Mouse (Mus musculus): ENCODE measurements at regions not wholly inside any gene's neighbourhood (a gene's known extent, or its start where the extent isn't known, plus 50 kb on each side); places are given as distances from the start of the nearest gene placed in this dataset.
"Not testable (repeated sequence)": the region's sequence is repeated elsewhere in the genome, so short reads cannot be mapped to it uniquely, and the experiment has no call there.

- not testable (repeated sequence) for DNase-seq
Observed at GRCm38 (mm10) chr2:116526203-116526602, 352.3 kb upstream of the Tmco5 start.

GRCm38 (mm10) chr2:116536453-116536852, 342.0 kb upstream of the Tmco5 start:
- no peak for DNase-seq

DNA sequence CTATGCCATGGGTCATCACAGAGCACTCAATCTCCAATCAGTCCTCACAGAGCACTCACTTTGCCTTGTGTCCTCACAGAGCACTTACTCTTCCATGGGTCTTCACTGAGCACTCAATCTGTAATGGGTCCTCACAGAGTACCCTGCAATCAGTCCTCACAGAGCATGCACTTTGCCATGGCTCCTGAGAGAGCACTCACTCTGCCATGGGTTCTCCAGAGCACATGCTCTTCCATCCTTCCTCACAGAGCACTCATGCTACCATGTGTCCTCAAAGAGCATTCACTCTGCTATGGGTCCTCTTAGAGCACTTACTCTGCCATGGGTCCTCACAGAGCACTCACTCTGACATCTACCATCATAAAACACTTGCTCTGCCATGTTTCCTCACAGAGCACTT, 319.1 kb upstream of the Tmco5 start:
- no peak for DNase-seq

DNA sequence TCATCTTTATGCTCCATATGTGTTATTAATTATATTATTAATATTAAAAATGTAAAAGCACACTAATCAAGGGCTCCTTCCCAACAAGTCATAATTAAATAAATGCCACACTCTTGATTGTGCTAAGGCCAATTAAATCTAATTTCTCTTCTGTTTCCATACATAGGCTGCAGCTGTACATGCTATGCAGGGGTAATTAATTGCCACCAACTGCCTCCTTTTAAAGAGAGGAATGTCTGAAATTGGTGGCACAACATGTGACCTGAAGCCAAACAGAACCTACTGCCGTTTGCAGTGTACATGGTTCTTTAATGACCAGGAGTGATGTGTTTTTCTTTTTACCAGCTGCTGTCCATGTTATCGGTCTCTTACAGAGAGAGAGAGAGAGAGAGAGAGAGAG, 294.5 kb upstream of the Tmco5 start:
- DNase-seq = no peak

GRCm38 (mm10) chr2:116586203-116586959, 292.1 kb upstream of the Tmco5 start:
- no peak for DNase-seq

DNA sequence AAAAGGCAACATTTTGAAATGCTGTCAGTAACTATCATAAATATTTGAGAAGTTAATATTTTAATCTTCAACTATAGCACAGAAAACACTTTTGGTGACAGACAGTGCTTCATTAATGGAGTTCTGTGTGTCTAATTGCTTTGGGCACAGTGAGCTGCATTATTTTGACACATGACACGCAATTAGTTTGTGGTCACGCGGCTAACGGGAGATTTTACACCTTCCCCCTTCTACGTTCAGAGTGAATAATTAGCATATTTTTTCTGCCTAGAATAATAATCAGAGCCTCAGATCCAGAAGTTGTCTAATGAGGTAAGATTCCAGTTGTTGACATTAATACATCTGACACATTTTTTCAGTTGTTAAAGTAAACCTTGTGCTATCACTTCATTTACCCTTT, 272.6 kb upstream of the Tmco5 start:
- DNase-seq = no peak

- DNase-seq = no peak
Observed at GRCm38 (mm10) chr2:116639935-116640334, 238.6 kb upstream of the Tmco5 start.

DNA sequence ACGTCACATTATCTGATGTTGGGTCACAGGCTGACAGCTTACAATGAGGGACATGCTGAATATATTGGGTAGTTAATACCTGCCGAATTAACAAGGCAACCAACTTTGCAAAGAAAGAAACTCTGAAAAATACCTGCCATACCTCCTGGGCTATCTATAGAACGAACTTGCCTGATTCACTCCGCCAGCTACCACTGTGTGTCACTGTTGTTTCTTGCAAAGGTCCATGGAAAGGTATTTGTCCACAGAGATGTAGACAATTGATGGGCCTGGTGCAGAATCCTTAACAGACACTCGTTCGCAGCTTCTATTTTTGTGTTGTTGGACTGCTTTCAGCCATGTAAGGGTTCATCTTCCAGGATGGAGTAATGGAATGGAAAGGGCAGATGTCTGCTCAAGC, 226.4 kb upstream of the Tmco5 start:
- no peak for DNase-seq

GRCm38 (mm10) chr2:116685756-116686155, 192.7 kb upstream of the Tmco5 start:
- no peak for DNase-seq

DNA sequence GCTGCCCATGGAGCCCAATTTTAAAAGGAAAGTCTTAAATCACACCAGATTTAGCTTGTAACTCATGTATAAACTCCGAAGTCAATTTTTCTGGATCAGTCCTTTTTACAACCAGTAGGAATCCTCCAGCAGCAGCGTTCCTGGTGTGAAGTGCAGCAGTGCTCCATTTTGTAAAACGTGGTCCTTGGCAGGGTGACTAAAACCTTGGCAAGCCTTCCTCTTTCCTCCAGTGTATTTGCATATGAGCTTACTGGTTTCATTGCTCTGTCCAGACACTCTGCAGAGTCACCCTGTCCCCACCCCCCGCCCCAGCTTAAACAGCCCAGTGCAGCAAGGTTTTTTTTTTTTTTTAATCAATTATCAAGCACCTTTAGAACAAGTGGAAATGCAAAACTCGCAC, 180.9 kb upstream of the Tmco5 start:
- no peak for DNase-seq

DNA sequence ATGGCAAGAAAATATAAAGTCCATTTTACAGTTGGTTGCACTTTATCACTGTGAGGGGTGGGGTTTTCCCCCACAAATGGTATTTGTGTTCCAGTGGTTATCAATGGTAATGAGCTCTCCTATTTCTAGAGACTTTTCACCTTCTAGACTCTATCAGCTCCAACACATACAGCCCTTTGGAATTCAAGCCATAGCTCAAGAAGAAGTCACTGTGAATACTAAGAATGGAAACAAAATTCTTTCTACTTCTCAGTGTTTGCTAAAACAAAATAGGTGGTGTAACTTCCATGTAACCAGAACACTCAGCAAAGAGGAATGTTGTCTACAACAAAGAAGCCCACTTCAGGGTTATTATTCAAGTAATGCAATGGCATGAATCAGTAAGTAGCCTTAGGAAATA, 173.8 kb upstream of the Tmco5 start:
- DNase-seq = no peak

- DNase-seq = no peak
Observed at GRCm38 (mm10) chr2:116709608-116710007, 168.9 kb upstream of the Tmco5 start.

DNA sequence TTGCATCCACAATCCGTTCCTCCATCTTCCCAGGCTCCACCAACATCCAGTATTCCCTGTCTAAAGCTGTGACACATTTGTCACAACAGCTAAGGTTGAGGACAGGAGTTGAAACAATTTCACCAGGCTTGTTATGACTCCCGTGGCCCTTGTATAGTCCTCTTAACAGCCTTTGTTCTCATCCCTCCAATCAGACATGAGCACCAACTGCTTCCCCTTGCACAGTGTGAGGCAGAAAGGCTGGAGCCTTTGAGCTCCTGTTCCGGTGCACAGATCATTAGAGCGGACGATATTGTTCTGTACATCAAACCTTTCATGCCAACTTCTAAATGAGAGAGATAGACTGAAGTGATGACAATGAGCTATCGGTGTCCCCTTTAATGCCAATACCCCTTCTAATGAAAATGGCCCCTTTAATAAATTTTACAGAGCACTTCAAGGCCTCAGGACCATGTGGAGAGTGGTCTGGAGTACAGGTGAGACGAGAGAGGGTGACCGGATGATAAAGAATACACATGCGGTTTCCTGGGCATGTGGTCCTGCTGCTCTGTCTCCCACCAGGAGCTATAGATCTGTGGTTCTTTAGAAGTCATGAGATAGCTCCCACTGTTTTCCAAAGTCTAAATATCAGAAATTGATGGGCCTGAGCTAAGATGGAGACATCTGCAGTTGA, 161.8 kb upstream of the Tmco5 start:
- no peak for DNase-seq

DNA sequence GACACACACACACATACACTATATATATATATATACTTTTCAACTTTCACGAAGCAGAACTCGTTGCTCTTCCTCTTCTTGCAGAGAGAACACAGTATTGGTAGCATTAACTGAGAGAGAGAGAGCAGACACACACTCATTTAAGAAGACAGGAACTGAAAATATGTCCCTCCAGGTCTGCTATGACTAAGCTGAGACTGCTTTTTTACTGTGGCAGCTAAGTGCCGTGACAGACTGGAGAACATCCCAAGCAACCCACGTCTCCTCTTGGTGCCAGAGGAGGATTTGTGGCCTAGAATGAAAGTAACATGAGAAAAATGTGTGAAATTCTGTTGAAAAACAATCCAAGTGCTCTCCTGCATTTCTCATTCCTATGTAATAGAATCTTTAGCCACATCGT, 159.9 kb upstream of the Tmco5 start:
- DNase-seq = no peak

- no peak for DNase-seq
Observed at GRCm38 (mm10) chr2:116727591-116727990, 150.9 kb upstream of the Tmco5 start.

DNA sequence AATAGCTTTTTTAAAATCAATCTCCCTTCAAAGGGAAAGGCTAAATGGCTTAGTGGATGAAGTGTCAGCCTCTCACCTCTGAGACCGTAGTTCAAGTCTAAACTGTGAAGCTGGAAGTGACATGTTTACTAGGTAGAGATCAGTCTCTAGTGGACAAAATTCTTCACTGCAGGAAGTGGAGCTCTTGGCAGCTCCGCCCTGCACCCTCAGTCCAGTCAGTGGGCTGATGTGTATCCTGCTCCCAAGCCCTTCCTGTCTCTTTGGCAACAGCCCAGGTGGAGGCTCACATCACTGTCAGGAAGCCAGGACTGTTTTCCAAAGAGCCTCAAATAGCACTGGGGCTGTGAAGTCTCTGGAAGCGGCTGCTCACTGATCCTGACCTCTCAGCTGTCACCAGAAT, 142.8 kb upstream of the Tmco5 start:
- peak; percentile 77 for DNase-seq

GRCm38 (mm10) chr2:116768459-116769047, 109.9 kb upstream of the Tmco5 start:
- DNase-seq = no peak

- no peak for DNase-seq
Observed at GRCm38 (mm10) chr2:116769186-116769585, 109.3 kb upstream of the Tmco5 start.

- DNase-seq = no peak
Observed at GRCm38 (mm10) chr2:116772569-116772968, 105.9 kb upstream of the Tmco5 start.

GRCm38 (mm10) chr2:116800141-116800540, 78.3 kb upstream of the Tmco5 start:
- no peak for DNase-seq

GRCm38 (mm10) chr2:116801578-116801977, 76.9 kb upstream of the Tmco5 start:
- DNase-seq = no peak

DNA sequence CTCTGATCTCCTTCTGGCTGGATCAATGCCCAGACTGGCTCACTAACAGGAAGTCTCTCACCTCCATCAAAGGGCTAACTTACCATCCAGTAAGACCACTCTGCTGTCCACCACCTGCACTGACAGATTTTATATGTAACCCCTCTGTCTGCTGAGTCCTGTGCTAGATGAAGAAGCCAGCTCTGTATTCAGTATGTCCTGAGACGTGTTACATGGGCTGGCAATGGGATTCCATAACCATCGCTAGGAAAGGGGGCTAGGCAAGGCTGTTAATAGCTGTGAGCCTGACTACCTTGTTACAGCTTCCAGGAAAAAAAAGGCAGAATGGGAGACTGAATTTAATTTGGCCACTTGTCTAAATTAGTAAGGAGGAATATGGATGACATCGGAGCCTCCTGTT, 71.3 kb upstream of the Tmco5 start:
- no peak for DNase-seq

DNA sequence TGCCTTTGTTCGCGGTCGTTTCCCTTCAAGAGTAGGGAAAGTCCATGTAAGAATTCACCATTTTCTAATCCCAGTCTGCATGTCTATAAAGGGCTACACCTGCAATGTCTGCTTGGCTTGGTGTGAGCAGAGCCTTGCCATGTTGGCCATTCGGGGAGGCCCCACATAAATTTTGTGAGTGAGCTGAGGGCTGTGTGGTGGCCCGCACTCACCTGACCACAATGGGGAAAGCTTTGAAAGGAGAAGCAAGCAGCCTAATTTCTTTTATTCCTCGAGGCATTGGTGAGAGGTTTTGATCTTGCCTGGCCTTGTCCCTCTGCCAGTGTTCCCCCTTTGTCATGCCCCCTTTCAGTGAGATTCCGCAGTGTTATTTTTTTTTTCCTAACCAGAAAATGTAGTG, 70.9 kb upstream of the Tmco5 start:
- no peak for DNase-seq

DNA sequence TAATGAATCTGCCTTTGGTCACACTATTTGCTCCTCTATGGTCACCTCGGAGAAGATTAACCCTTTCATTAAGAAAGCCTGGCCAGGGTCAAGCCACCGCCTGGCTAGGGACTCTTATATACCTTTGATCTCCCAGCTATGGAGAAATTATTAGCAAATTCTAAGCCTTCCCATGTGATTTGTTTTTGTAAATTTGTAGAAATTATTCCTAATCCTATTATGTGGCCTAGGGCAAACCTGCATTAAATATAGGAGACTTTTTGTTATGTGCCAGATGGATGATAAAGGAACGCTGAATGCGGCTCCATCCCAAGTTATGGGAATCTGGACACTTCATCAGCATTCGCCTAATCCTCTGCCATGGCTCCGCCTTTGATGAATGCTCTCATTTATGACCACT, 70.4 kb upstream of the Tmco5 start:
- DNase-seq = no peak

All from heart, postnatal 4 days (tissue).